Mouse (Mus musculus): Measurements from ENCODE around the gene Gucy1b1. TPM values are rescaled to one million over a fixed set of nuclear protein-coding genes. Genes with fewer than 3 reads are reported as not detected.

Gucy1b1 gene
- polyA plus RNA-seq, 1 experiment: not detected

DNA sequence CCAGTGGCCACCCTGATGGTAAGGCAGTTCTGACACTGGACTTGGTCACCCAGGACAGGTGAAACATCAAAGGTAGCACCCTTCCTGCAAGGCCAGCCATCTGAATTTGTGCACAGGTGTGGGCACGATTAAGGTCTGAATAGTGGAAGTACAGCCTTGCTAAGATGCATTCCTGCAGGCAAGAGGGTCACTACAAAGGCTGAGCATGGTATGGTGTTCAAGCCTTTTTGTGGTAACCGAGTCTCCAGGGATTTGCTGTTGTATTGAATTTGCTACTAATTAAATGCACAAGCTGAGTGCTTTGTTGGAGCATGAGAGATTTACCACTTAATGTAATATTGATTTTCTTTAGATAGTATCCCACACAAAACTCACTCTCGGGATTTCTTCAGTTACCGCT is 26.4 kb downstream of the Gucy1b1 start:
- H3K36me3 ChIP-seq (ENCODE audit: control insufficient read depth, insufficient read depth): no peaks in the 10 kb centered on the region
- H3K79me2 ChIP-seq (ENCODE audit: control insufficient read depth, insufficient read depth): no peaks in the 10 kb centered on the region
- H3ac ChIP-seq (ENCODE audit: control insufficient read depth, insufficient read length, low read depth): no peak overlapping the region
- H3K4me3 ChIP-seq (ENCODE audit: insufficient read depth, poor library complexity, severe bottlenecking): no peak overlapping the region
- TF ChIP-seq MYOD1 (IDR thresholded peaks at IDR 0.05; ENCODE audit: control insufficient read depth, insufficient read length, low read depth) (no peak), CTCF (IDR thresholded peaks at IDR 0.05; ENCODE audit: control insufficient read depth, insufficient read depth, insufficient read length) (no peak), MAX (IDR thresholded peaks at IDR 0.05) (no peak), USF1 (IDR thresholded peaks at IDR 0.05; ENCODE audit: low read depth) (no peak), MYOG (IDR thresholded peaks at IDR 0.05; ENCODE audit: control insufficient read depth, extremely low read depth, insufficient read length) (no peak), CEBPB (IDR thresholded peaks at IDR 0.05; ENCODE audit: low read depth) (no peak), FOSL1 (IDR thresholded peaks at IDR 0.05; ENCODE audit: insufficient read depth, low read length, poor library complexity, severe bottlenecking) (no peak)
- H3K79me3 ChIP-seq (ENCODE audit: low read depth): no peaks in the 10 kb centered on the region
- H3K27me3 ChIP-seq (ENCODE audit: control insufficient read depth, insufficient read depth, insufficient read length): peaks cover 9% of the 10 kb centered on the region

DNA sequence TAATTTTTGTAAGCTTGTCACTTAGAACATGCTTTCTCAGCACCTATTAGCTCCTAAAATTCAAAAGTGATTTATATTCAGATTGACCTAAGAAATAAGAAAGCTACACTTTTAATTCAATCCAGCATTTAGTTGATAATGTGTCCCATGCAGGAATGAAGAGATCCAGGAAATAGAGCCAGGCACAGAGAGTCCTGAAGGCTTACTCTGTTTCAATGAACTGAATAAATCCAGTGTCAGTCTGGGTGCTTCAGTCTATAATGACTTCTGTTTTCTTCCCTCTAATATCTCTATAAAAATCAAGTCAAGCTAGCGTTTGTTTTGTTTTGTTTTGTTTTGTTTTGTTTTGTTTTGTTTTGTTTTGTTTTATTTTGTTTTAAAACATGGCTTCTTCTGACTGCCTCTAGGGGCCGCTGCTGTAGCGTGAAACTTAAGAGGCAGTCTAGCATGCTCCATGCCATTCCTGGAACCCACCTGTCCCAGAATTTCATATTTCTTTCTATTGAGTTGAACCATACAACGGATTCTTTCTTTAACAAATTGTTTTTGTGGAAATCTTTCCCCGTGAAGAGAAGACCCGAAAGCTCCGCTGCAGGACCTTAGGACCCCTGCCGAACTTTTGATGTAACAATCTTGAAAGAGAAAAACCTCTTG is 27.3 kb downstream of the Gucy1b1 start:
- no peak for TF ChIP-seq USF1 (IDR thresholded peaks at IDR 0.05; ENCODE audit: low read depth)
- peak; percentile 12 for TF ChIP-seq CTCF (IDR thresholded peaks at IDR 0.05; ENCODE audit: control insufficient read depth, insufficient read depth, insufficient read length)
- peaks cover 10% of the 10 kb centered on the region for H3K27me3 ChIP-seq (ENCODE audit: control insufficient read depth, insufficient read depth, insufficient read length)

DNA sequence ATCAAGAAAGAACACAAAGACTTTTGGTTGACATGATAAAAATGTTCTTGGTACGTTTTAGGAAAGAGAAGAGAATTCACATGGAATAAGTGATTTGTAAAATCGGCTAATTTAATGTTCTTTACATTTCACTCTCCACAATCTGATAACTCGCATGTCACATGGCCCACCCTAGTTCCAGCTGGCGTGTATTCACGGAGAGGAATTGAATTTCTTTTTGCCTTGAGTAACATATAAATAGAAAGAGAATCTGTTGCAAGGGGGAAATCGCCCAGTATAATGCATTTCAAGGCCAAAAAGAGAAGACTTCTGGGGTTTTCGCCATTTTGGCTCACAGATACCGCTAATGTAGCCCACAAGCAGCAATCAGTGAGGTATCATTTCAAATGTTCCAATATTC is 28.4 kb downstream of the Gucy1b1 start:
- Histone ChIP-seq H3K79me3 (ENCODE audit: low read depth) (no peaks in the 10 kb centered on the region), H3K79me2 (ENCODE audit: control insufficient read depth, insufficient read depth) (no peaks in the 10 kb centered on the region), H3K4me3 (ENCODE audit: insufficient read depth, poor library complexity, severe bottlenecking) (no peak overlapping the region), H3K36me3 (ENCODE audit: control insufficient read depth, insufficient read depth) (no peaks in the 10 kb centered on the region), H3ac (ENCODE audit: control insufficient read depth, insufficient read length, low read depth) (no peak overlapping the region), H3K27me3 (ENCODE audit: control insufficient read depth, insufficient read depth, insufficient read length) (peaks cover 10% of the 10 kb centered on the region)
- TF ChIP-seq FOSL1 (IDR thresholded peaks at IDR 0.05; ENCODE audit: insufficient read depth, low read length, poor library complexity, severe bottlenecking): no peak

More for the DNA sequence above, 27.3 kb downstream of the Gucy1b1 start:
- Histone ChIP-seq H3ac (ENCODE audit: control insufficient read depth, insufficient read length, low read depth) (no peak overlapping the region), H3K36me3 (ENCODE audit: control insufficient read depth, insufficient read depth) (no peaks in the 10 kb centered on the region), H3K4me3 (ENCODE audit: insufficient read depth, poor library complexity, severe bottlenecking) (no peak overlapping the region), H3K79me2 (ENCODE audit: control insufficient read depth, insufficient read depth) (no peaks in the 10 kb centered on the region), H3K79me3 (ENCODE audit: low read depth) (no peaks in the 10 kb centered on the region)

DNA sequence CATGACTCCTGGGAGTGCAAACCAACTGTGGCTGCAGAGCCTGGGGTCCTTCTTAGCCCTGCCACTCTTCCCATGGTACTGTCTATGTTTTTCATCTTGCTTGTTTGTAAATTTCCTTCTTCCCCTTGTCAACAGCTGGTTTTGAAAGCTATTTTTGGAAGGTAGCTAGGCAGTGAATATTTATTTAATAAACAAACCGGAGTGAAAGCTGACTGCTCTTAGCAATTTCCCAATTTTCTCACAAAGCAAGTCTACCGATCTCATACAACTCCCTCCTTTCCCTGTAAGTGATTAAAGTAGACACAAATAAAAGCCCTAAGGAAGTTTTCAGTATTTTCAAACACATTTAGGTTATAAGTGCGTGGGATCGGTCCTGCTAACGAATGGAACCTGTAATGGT is 29.6 kb downstream of the Gucy1b1 start:
- Histone ChIP-seq H3K27me3 (ENCODE audit: control insufficient read depth, insufficient read depth, insufficient read length) (peaks cover 10% of the 10 kb centered on the region), H3K79me3 (ENCODE audit: low read depth) (no peaks in the 10 kb centered on the region)
- TF ChIP-seq CTCF (IDR thresholded peaks at IDR 0.05; ENCODE audit: control insufficient read depth, insufficient read depth, insufficient read length) (no peak), MAX (IDR thresholded peaks at IDR 0.05) (no peak), MYOG (IDR thresholded peaks at IDR 0.05; ENCODE audit: control insufficient read depth, extremely low read depth, insufficient read length) (no peak), CEBPB (IDR thresholded peaks at IDR 0.05; ENCODE audit: low read depth) (no peak), FOSL1 (IDR thresholded peaks at IDR 0.05; ENCODE audit: insufficient read depth, low read length, poor library complexity, severe bottlenecking) (no peak), MYOD1 (IDR thresholded peaks at IDR 0.05; ENCODE audit: control insufficient read depth, insufficient read length, low read depth) (no peak), USF1 (IDR thresholded peaks at IDR 0.05; ENCODE audit: low read depth) (no peak)

GRCm38 (mm10) chr3:82043676-82044075 is 30.8 kb downstream of the Gucy1b1 start:
- H3K27me3 ChIP-seq (ENCODE audit: control insufficient read depth, insufficient read depth, insufficient read length): peaks cover 10% of the 10 kb centered on the region
- no peak overlapping the region for H3K4me3 ChIP-seq (ENCODE audit: insufficient read depth, poor library complexity, severe bottlenecking)
- no peak for TF ChIP-seq MYOD1 (IDR thresholded peaks at IDR 0.05; ENCODE audit: control insufficient read depth, insufficient read length, low read depth)
- TF ChIP-seq CTCF (IDR thresholded peaks at IDR 0.05; ENCODE audit: control insufficient read depth, insufficient read depth, insufficient read length): no peak
- TF ChIP-seq USF1 (IDR thresholded peaks at IDR 0.05; ENCODE audit: low read depth): no peak
- TF ChIP-seq FOSL1 (IDR thresholded peaks at IDR 0.05; ENCODE audit: insufficient read depth, low read length, poor library complexity, severe bottlenecking): no peak
- TF ChIP-seq MAX (IDR thresholded peaks at IDR 0.05): no peak
- no peak for TF ChIP-seq CEBPB (IDR thresholded peaks at IDR 0.05; ENCODE audit: low read depth)
- TF ChIP-seq MYOG (IDR thresholded peaks at IDR 0.05; ENCODE audit: control insufficient read depth, extremely low read depth, insufficient read length): no peak
- H3K36me3 ChIP-seq (ENCODE audit: control insufficient read depth, insufficient read depth): no peaks in the 10 kb centered on the region
- H3K79me2 ChIP-seq (ENCODE audit: control insufficient read depth, insufficient read depth): no peaks in the 10 kb centered on the region
- no peak overlapping the region for H3ac ChIP-seq (ENCODE audit: control insufficient read depth, insufficient read length, low read depth)
- H3K79me3 ChIP-seq (ENCODE audit: low read depth): no peaks in the 10 kb centered on the region

More for the DNA sequence above, 29.6 kb downstream of the Gucy1b1 start:
- Histone ChIP-seq H3ac (ENCODE audit: control insufficient read depth, insufficient read length, low read depth) (no peak overlapping the region), H3K36me3 (ENCODE audit: control insufficient read depth, insufficient read depth) (no peaks in the 10 kb centered on the region), H3K79me2 (ENCODE audit: control insufficient read depth, insufficient read depth) (no peaks in the 10 kb centered on the region), H3K4me3 (ENCODE audit: insufficient read depth, poor library complexity, severe bottlenecking) (no peak overlapping the region)

DNA sequence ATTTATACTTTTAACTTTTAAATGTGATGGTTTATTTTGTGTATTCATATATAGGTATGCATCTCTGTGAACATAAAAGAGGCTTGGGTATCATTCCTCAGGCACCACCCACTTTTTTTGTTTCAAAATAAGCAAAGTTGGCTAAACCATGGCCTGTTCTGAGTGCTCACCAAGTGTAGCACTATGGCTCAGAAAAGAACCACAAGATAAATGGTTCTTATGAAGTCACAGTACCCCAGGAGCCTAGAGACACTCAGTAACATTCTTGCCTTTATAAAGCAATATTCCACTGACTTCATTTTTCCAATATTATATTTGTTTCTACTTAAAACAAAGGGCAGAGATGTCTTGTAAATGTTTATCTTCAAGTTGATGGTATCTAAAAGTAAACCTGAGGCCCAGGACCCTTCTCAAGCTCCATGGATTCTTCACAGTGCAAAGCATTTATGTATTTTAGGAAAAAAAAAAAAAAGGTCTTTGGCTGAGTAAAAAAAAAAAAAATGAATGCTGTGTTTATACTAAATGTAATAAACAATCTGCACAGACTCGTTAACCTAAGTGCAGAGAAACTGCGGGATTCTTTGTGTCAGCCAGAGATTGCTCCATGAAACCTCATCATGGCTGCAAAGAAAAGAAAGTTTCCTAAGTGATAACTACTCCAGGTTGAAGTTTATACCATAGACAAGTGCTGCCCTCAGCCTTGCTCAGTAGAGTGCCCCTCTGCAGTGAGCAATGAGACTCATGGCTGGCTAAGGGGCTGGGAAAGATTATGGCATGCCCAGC is 38.0 kb downstream of the Gucy1b1 start:
- Histone ChIP-seq H3K36me3 (ENCODE audit: control insufficient read depth, insufficient read depth) (no peaks in the 10 kb centered on the region), H3ac (ENCODE audit: control insufficient read depth, insufficient read length, low read depth) (no peak overlapping the region), H3K79me3 (ENCODE audit: low read depth) (no peaks in the 10 kb centered on the region), H3K4me3 (ENCODE audit: insufficient read depth, poor library complexity, severe bottlenecking) (no peak overlapping the region), H3K27me3 (ENCODE audit: control insufficient read depth, insufficient read depth, insufficient read length) (peaks cover 10% of the 10 kb centered on the region), H3K79me2 (ENCODE audit: control insufficient read depth, insufficient read depth) (no peaks in the 10 kb centered on the region)
- no peak for TF ChIP-seq USF1 (IDR thresholded peaks at IDR 0.05; ENCODE audit: low read depth)
- TF ChIP-seq CEBPB (IDR thresholded peaks at IDR 0.05; ENCODE audit: low read depth): no peak
- TF ChIP-seq MYOG (IDR thresholded peaks at IDR 0.05; ENCODE audit: control insufficient read depth, extremely low read depth, insufficient read length): no peak
- no peak for TF ChIP-seq MAX (IDR thresholded peaks at IDR 0.05)
- TF ChIP-seq FOSL1 (IDR thresholded peaks at IDR 0.05; ENCODE audit: insufficient read depth, low read length, poor library complexity, severe bottlenecking): no peak

All from C2C12 (cell line).